Mouse (Mus musculus) 3134 (cell line): ENCODE data around the gene Rhot1.

ENCODE experiments used
- DNase-seq: peaks from one replicate; pipeline ENCODE4 v3.0.0-alpha.2; 2011; ENCODE audit warnings: low spot score; ENCODE audit not compliant: insufficient read length; ENCODE audit errors: extremely low read depth

Rhot1 gene

GRCm38 (mm10) chr11:80315743-80316639 lies 107.2 kb downstream of the Rhot1 start:
- DNase-seq = no peak
